Mouse (Mus musculus) T-helper 2 cell (primary cell): ENCODE data around the gene Tstd1.

ENCODE experiments used
- in situ Hi-C: fragments of 300-600 bp; cut with MboI, MseI; formaldehyde crosslinking; loops from one replicate; pipeline ENCODE4 v1.15.1; 2025; ENCODE audit warnings: high pct_unique_total_duplicates

Gene Tstd1

GRCm38 (mm10) chr1:171413608-171414007 lies 5.1 kb upstream of the Tstd1 start:
- in situ Hi-C loops = no loop called here

- in situ Hi-C loops = no loop called here
Measured at GRCm38 (mm10) chr1:171419291-171419882, 715 bp downstream of the Tstd1 start.

GRCm38 (mm10) chr1:171419905-171420304 lies 1.2 kb downstream of the Tstd1 start:
- in situ Hi-C loops = no loop called here

GRCm38 (mm10) chr1:171422504-171423095 lies 3.9 kb downstream of the Tstd1 start:
- in situ Hi-C loops = no loop called here

- in situ Hi-C loops = no loop called here
Measured at GRCm38 (mm10) chr1:171424638-171425037, 6.0 kb downstream of the Tstd1 start.

GRCm38 (mm10) chr1:171425126-171425525 lies 6.5 kb downstream of the Tstd1 start:
- in situ Hi-C loops = no loop called here

- in situ Hi-C loops = no loop called here
Measured at GRCm38 (mm10) chr1:171432158-171432557, 13.5 kb downstream of the Tstd1 start.

- in situ Hi-C loops = no loop called here
Measured at GRCm38 (mm10) chr1:171435288-171435814, 16.7 kb downstream of the Tstd1 start.

GRCm38 (mm10) chr1:171435974-171436373 lies 17.3 kb downstream of the Tstd1 start:
- in situ Hi-C loops = no loop called here

- in situ Hi-C loops = no loop called here
Measured at GRCm38 (mm10) chr1:171437264-171438013, 18.8 kb downstream of the Tstd1 start, which contains the start of gene F11r. Gene F11r, plus strand, starts transcription at chr1:171437535.

- in situ Hi-C loops = no loop called here
Measured at GRCm38 (mm10) chr1:171438014-171438670, 19.5 kb downstream of the Tstd1 start.

- in situ Hi-C loops = no loop called here
Measured at GRCm38 (mm10) chr1:171439072-171439471, 20.4 kb downstream of the Tstd1 start.

GRCm38 (mm10) chr1:171440025-171440725 lies 21.5 kb downstream of the Tstd1 start:
- in situ Hi-C loops = no loop called here

- in situ Hi-C loops = no loop called here
Measured at GRCm38 (mm10) chr1:171441466-171442412, 23.1 kb downstream of the Tstd1 start.

GRCm38 (mm10) chr1:171442413-171442760 lies 23.7 kb downstream of the Tstd1 start:
- in situ Hi-C loops = no loop called here

GRCm38 (mm10) chr1:171445050-171445449 lies 26.4 kb downstream of the Tstd1 start:
- in situ Hi-C loops = no loop called here

GRCm38 (mm10) chr1:171446854-171447253 lies 28.2 kb downstream of the Tstd1 start:
- in situ Hi-C loops = no loop called here

- in situ Hi-C loops = no loop called here
Measured at GRCm38 (mm10) chr1:171447692-171448091, 29.0 kb downstream of the Tstd1 start.

- in situ Hi-C loops = no loop called here
Measured at GRCm38 (mm10) chr1:171450062-171450461, 31.4 kb downstream of the Tstd1 start.

GRCm38 (mm10) chr1:171451001-171451400 lies 32.3 kb downstream of the Tstd1 start:
- in situ Hi-C loops = no loop called here
